Mouse (Mus musculus): ENCODE results near the gene Galnt5. TPM values are rescaled to one million over a fixed set of nuclear protein-coding genes. Genes with fewer than 3 reads are reported as not detected.

Galnt5 gene
- total RNA-seq, 2 experiments from 2014 or later = not detected

Other genes starting within 250 kb of the Galnt5 start
- gene Ermn, start 55.0 kb downstream of the Galnt5 start, total RNA-seq (2015; ENCODE audit: low replicate concordance) = not detected in 2 replicates
- 0.14 and 0.34 TPM in 2 replicates for gene Ermn, start 55.0 kb downstream of the Galnt5 start, total RNA-seq (2017; ENCODE audit: low replicate concordance)
- gene Cytip, start 197.6 kb downstream of the Galnt5 start, total RNA-seq (2015; ENCODE audit: low replicate concordance) = 11.7 and 13.8 TPM in 2 replicates
- gene Cytip, start 197.6 kb downstream of the Galnt5 start, total RNA-seq (2017; ENCODE audit: low replicate concordance) = 15.6 and 18.3 TPM in 2 replicates

Data from erythroblast, adult 5-6 weeks (primary cell).